Mouse (Mus musculus) spleen, postnatal 4 days (tissue): ENCODE measurements around the gene Pakap.

ENCODE experiments used
- DNase-seq, 2 experiments: peaks; one replicate each; pipeline ENCODE4 v3.0.0; 2022; ENCODE audit warnings: low spot score in 2 of 2

The Pakap gene

GRCm38 (mm10) chr4:57915216-57915965, 347.4 kb downstream of the Pakap start:
- DNase-seq = no peak

GRCm38 (mm10) chr4:57916201-57916661, 348.3 kb downstream of the Pakap start, which contains the start of gene D630039A03Rik:
D630039A03Rik (minus strand) TSS chr4:57916297.
- DNase-seq = no peak

GRCm38 (mm10) chr4:57916711-57917110, 348.7 kb downstream of the Pakap start:
- no peak for DNase-seq

- DNase-seq = no peak
These were observed 351.8 kb downstream of the Pakap start for GRCm38 (mm10) chr4:57919494-57920423.

- DNase-seq = no peak
These were observed 352.5 kb downstream of the Pakap start for GRCm38 (mm10) chr4:57920522-57920921.

- DNase-seq = no peak
These were observed 354.2 kb downstream of the Pakap start for GRCm38 (mm10) chr4:57922171-57922570.

- DNase-seq = no peak
These were observed 356.6 kb downstream of the Pakap start for GRCm38 (mm10) chr4:57924556-57925071.

- DNase-seq = no peak
These were observed 359.7 kb downstream of the Pakap start for GRCm38 (mm10) chr4:57927464-57928205.

GRCm38 (mm10) chr4:57930559-57931170, 362.7 kb downstream of the Pakap start:
- DNase-seq = no peak

GRCm38 (mm10) chr4:57934181-57934580, 366.2 kb downstream of the Pakap start:
- no peak for DNase-seq

GRCm38 (mm10) chr4:57937292-57937691, 369.3 kb downstream of the Pakap start:
- no peak for DNase-seq

GRCm38 (mm10) chr4:57940631-57941030, 372.7 kb downstream of the Pakap start:
- no peak for DNase-seq

GRCm38 (mm10) chr4:57942892-57943291, 374.9 kb downstream of the Pakap start:
- no peak for DNase-seq
